Mouse (Mus musculus) liver, embryonic 13.5 days (tissue): Measurements from ENCODE around the gene Ebf1. TPM values are rescaled to one million over a fixed set of nuclear protein-coding genes. Genes with fewer than 3 reads are reported as not detected.

Experiments
- ATAC-seq: fragments of 200-750 bp; cut with Nextera tagmentation; 2 replicates; pipeline ENCODE4 v1.8.0; 2017; ENCODE audit warnings: low read depth, mild to moderate bottlenecking, moderate number of reproducible peaks, moderate library complexity
- DNase-seq: peaks from one replicate; pipeline ENCODE4 v3.0.0; 2022
- H3K27ac ChIP-seq: fragments of 300-500 bp; sonication (generic); 2 replicates; pipeline ENCODE4 v1.5.1; 2015; ENCODE audit warnings: moderate library complexity, mild to moderate bottlenecking, inconsistent platforms
- H3K27me3 ChIP-seq: fragments of 300-500 bp; sonication (generic); 2 replicates; pipeline ENCODE4 v1.6.1; 2015; ENCODE audit warnings: mild to moderate bottlenecking, inconsistent platforms
- H3K36me3 ChIP-seq: fragments of 300-500 bp; sonication (generic); 2 replicates; pipeline ENCODE4 v1.6.1; 2015; ENCODE audit warnings: mild to moderate bottlenecking, inconsistent platforms
- H3K4me1 ChIP-seq: fragments of 300-500 bp; sonication (generic); replicated peaks from 2 replicates; pipeline ENCODE4 v1.6.1; 2015; ENCODE audit warnings: inconsistent platforms
- H3K4me2 ChIP-seq: fragments of 300-500 bp; sonication (generic); 2 replicates; pipeline ENCODE4 v1.6.1; 2015; ENCODE audit warnings: inconsistent platforms, mild to moderate bottlenecking, moderate library complexity
- H3K4me3 ChIP-seq: fragments of 300-500 bp; sonication (generic); replicated peaks from 2 replicates; pipeline ENCODE4 v1.5.1; 2015; ENCODE audit warnings: mild to moderate bottlenecking, inconsistent platforms
- H3K9ac ChIP-seq: fragments of 300-500 bp; sonication (generic); 2 replicates; pipeline ENCODE4 v1.6.1; 2015; ENCODE audit warnings: mild to moderate bottlenecking, inconsistent platforms
- H3K9me3 ChIP-seq: fragments of 300-500 bp; sonication (generic); replicated peaks from 2 replicates; pipeline ENCODE4 v1.6.1; 2016; ENCODE audit warnings: inconsistent platforms
- WGBS: fragments of 180-500 bp; shearing (Covaris S2); methylation state at CpG from one replicate; pipeline ENCODE4 v1.1.7; 2015; ENCODE audit not compliant: insufficient replicate concordance; 5-methylcytosine and 5-hydroxymethylcytosine counted together
- polyA plus RNA-seq: library from polyadenylated mRNA; unstranded; fragments of >200 nt; fragmentation: Nextera tagmentation; extraction: Ambion mirVana; gene quantifications from 2 replicates; pipeline ENCODE4 v1.2.1, GENCODE M21; 2015

Ebf1 gene
- polyA plus RNA-seq, 1 experiment from 2014 or later = 0.31 TPM

DNA sequence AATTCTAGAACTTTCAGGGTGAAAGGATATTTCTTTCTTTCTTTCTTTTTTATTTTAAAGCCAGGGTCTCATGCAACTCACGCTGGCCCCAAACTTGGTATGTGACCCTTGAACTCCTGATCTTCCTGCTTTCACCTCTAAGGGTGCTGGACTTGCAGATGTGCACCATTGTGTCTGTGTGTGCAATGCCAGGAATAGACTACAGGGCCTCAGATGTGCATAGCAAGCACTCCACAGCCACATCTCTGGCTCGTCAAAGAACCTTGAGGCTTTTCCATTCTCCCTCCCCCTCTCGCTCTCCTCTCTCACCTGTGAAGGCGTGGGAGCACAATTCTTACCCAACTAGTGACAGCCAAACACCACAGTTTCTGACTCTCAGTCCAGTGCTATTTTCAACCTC, 137.2 kb downstream of the Ebf1 start:
- H3K27ac ChIP-seq = no peak overlapping the region
- H3K4me1 ChIP-seq = no peaks in the 10 kb centered on the region
- 57% methylated on average over 4 of the region's 4 CpGs for WGBS
- H3K9me3 ChIP-seq = no peaks in the 10 kb centered on the region
- no peak overlapping the region for H3K4me3 ChIP-seq
- no peak overlapping the region for H3K9ac ChIP-seq
- no peak for DNase-seq
- no peak overlapping the region for H3K4me2 ChIP-seq
- no peaks in the 10 kb centered on the region for H3K27me3 ChIP-seq
- no peaks in the 10 kb centered on the region for H3K36me3 ChIP-seq
- ATAC-seq = no peak

DNA sequence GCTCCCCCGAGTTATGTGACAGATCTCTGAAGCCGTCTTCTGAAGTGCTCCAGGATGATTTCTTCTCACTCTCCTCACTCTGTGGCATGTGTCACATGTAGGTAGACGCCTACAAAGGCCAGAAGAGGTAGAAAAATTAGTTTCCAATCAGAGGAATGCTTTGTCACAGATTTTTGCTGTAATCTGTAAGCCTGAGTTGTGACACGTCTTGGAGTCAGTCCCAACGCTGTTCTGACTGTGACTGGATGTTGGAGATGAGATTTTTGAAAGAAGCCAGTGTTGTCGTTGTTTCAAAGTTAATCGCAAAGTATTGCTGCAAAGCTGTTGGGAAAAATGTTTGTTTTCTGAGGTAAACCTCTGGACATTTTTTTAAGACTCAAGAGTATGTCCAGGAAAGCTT, 139.2 kb downstream of the Ebf1 start:
- Histone ChIP-seq H3K27me3 (no peaks in the 10 kb centered on the region), H3K27ac (no peak overlapping the region), H3K36me3 (no peaks in the 10 kb centered on the region), H3K4me1 (no peaks in the 10 kb centered on the region), H3K4me3 (no peak overlapping the region), H3K4me2 (no peak overlapping the region), H3K9ac (no peak overlapping the region), H3K9me3 (no peaks in the 10 kb centered on the region)
- no peak for DNase-seq
- WGBS = 59% methylated on average over 7 of the region's 7 CpGs
- ATAC-seq = no peak

DNA sequence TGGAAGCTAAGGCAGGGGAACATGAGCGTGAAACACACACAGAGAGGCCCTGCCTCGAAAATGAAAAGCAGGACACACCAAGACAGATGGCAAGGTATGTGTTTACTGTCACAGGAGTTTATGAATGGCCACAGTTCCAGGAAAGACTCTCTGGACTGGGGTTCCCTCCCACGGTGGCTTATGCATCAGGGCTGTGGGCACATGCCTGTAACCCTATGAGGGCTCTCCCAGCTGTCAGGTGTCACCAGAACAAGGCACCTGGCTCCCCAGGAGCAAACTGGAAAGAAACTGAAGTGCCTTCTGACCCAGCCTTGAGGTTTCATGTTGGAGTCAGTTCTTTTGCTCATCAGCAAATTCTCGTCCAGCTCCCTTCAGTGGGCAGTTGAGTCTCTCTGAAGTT, 141.7 kb downstream of the Ebf1 start:
- 53% methylated on average over 4 of the region's 4 CpGs for WGBS

DNA sequence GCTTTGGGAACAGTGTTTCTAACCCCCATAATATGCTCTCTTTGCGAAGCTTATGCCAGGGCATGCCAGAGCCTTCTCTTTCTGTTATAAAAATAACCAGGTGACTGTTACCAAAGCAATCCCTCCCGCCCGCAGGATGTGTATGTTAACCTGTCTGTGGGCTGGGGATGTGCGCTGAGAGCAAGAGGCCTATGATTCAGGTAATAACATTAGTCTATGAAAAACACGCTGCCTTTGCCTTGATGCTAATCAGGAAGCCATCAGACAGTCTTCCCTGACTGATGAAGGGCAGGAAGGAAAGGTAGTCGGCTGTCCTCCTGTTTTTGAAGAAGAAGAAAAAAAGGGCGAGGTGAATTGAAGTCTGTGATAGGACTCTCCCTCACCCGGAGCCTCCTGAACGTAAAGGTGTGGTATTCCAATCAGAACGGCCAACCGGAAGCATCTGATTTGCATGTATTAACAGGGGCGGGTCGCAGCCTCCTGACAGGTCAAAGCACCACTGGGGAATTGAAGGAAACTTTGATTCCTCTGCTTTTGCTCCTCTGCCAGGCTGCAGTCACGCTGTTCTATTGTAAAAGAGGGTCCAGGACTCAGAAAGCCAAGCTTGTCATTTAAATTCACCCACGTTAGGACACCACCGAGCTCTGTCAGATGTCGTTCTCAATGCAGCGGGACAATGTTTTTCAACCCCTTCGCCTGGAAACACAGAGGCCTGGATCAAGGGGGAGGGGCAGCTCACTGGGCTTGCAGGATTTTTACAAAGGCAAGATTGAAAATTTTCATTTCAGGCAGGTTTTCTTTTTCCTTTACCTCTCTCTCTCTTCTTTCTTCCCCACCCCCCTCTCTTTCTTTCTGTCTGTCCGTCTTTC, 144.2 kb downstream of the Ebf1 start:
- H3K4me3 ChIP-seq = no peak overlapping the region
- ATAC-seq (no peak), DNase-seq (no peak)
- no peaks in the 10 kb centered on the region for H3K36me3 ChIP-seq
- WGBS = 12% methylated on average over 20 of the region's 20 CpGs
- H3K9me3 ChIP-seq = no peaks in the 10 kb centered on the region
- H3K27ac ChIP-seq = no peak overlapping the region
- no peaks in the 10 kb centered on the region for H3K27me3 ChIP-seq
- peak overlapping the region; percentile 24; the same call in 1 of the 2 replicates for H3K4me2 ChIP-seq
- no peak overlapping the region for H3K9ac ChIP-seq
- no peaks in the 10 kb centered on the region for H3K4me1 ChIP-seq

More for the DNA sequence above, 141.7 kb downstream of the Ebf1 start:
- Histone ChIP-seq H3K9ac (no peak overlapping the region), H3K36me3 (no peaks in the 10 kb centered on the region), H3K4me2 (no peak overlapping the region), H3K4me1 (no peaks in the 10 kb centered on the region), H3K4me3 (no peak overlapping the region), H3K27ac (no peak overlapping the region), H3K27me3 (no peaks in the 10 kb centered on the region), H3K9me3 (no peaks in the 10 kb centered on the region)
- DNase-seq (no peak), ATAC-seq (no peak)

DNA sequence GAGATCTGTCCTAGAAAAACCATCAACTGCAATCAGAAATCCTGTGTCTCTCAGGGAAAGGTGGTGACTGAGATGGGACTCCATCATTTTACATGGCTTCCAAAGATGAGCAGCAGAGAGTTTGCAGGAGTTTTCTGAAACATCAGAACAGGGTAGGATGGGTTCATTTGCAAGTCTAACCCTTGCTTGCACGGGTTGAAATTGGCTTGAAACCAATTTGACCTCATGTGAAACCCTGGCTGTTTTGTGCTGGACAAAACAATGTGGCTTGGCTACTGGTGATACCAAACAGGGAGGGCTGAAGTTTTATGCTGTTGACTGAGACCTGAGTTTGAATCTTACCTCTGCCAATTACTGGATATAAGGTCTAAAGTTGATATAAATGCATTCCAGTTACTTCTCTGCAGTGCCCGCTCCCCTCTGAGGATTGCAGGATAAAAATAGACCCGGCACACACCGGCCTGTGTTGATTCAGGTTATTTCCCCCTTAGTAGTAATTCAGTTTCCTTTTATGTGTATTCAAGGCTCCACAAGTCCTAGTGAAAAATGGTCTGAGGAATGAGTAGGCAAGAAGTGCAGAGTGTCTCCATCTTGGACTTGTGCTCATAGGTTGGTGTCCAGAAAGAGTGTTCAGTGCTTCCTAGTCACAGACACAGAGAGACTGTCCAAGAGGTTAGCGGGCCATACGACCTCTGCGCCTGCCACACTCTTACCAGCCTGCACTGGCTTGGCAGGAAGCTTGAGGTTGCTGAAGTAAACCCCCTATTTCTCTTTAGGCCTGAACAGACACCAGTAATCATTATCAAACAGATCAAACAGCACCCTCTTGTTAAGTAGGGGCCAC, 147.1 kb downstream of the Ebf1 start:
- Histone ChIP-seq H3K9ac (no peak overlapping the region), H3K27me3 (no peaks in the 10 kb centered on the region), H3K27ac (no peak overlapping the region), H3K36me3 (no peaks in the 10 kb centered on the region), H3K4me3 (no peak overlapping the region), H3K4me1 (no peaks in the 10 kb centered on the region), H3K9me3 (no peaks in the 10 kb centered on the region), H3K4me2 (no peak overlapping the region)
- no peak for DNase-seq
- WGBS = 55% methylated on average over 7 of the region's 7 CpGs
- no peak for ATAC-seq

DNA sequence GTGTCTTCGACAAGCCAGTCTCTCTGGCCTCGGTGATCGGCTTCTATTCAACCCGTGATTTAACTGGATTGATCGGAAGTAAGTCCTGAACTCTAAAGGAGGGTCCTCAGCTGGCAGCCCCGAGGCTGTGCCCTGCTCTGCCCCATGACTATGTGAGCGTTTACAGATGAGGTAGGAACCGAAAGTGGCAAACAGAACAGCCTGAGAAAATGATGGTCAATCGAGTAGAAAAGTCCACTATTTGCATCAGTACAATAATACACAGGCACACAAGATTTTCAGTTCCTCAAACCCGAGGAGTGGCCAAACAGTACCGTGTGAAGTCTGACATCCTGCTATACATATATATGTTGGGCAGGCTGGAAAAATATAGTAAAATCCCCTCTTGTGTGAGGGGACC, 147.9 kb downstream of the Ebf1 start:
- Histone ChIP-seq H3K9ac (no peak overlapping the region), H3K4me3 (no peak overlapping the region), H3K27me3 (no peaks in the 10 kb centered on the region), H3K4me1 (no peaks in the 10 kb centered on the region), H3K4me2 (no peak overlapping the region), H3K9me3 (no peaks in the 10 kb centered on the region), H3K27ac (no peak overlapping the region), H3K36me3 (no peaks in the 10 kb centered on the region)
- ATAC-seq (no peak), DNase-seq (no peak)
- 59% methylated on average over 11 of the region's 11 CpGs for WGBS

DNA sequence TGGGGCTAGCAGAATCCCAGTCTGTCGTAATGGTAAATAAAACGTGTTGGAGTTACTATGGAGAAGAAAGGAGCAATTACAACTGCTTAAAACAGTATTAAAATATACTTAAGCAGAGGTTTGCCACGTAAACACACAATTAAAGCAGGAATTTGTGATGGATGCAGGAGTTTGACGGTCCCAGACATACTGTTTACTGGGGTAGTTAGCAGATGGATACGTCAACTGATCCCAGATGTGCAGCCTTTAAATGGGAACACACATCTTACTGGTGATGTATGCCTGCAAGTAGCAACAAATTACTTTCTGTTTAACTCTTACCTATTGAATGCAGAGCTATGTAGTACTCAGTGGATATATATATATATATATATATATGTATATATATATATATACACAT, 149.1 kb downstream of the Ebf1 start:
- Histone ChIP-seq H3K27ac (no peak overlapping the region), H3K36me3 (no peaks in the 10 kb centered on the region), H3K4me3 (no peak overlapping the region), H3K27me3 (no peaks in the 10 kb centered on the region), H3K9me3 (no peaks in the 10 kb centered on the region), H3K9ac (no peak overlapping the region), H3K4me1 (no peaks in the 10 kb centered on the region), H3K4me2 (no peak overlapping the region)
- 53% methylated on average over 5 of the region's 5 CpGs for WGBS
- no peak for ATAC-seq
- DNase-seq = no peak

DNA sequence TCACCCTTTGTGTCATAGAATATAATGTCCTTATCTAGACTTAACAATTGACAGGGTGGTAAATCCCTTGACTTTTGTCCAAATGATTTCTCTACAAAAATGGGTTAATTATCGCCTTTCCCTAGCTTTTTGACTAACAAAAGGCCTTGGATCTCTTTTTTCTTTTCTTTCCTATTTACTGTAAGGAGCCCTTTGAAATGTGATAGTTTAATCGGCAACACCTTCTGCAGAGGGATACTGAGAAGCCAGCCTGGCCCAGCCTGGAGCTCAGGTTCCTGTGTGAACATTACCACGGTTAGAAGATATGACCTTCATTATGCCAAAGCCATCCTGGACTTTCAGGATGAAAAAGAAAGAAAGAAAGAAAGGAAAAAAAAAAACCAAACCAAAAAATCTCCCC, 150.2 kb downstream of the Ebf1 start:
- WGBS = 29% methylated on average over 3 of the region's 3 CpGs
- Histone ChIP-seq H3K27me3 (no peaks in the 10 kb centered on the region), H3K27ac (no peak overlapping the region), H3K4me3 (no peak overlapping the region), H3K9ac (no peak overlapping the region), H3K4me1 (no peaks in the 10 kb centered on the region), H3K4me2 (no peak overlapping the region), H3K36me3 (no peaks in the 10 kb centered on the region), H3K9me3 (no peaks in the 10 kb centered on the region)
- no peak for ATAC-seq
- no peak for DNase-seq

DNA sequence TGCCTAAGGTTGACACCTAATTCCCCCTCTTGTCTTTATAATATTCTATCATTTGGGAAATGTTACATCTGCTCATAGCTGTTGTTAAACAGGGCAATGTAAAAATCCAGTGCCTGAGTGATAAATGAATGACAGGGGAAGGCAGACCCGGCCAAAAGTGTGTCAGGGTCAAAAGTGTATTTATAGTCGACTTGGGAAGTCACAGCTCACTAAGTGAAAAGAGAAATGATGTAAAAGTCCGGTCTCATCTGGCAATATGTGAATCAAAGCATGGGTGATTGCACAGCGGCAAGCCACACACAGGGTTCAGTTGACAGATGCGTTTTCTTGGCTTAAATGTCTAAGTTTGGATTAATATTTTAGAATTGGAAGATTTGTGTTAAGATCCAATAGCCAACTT, 151.2 kb downstream of the Ebf1 start:
- DNase-seq = no peak

DNA sequence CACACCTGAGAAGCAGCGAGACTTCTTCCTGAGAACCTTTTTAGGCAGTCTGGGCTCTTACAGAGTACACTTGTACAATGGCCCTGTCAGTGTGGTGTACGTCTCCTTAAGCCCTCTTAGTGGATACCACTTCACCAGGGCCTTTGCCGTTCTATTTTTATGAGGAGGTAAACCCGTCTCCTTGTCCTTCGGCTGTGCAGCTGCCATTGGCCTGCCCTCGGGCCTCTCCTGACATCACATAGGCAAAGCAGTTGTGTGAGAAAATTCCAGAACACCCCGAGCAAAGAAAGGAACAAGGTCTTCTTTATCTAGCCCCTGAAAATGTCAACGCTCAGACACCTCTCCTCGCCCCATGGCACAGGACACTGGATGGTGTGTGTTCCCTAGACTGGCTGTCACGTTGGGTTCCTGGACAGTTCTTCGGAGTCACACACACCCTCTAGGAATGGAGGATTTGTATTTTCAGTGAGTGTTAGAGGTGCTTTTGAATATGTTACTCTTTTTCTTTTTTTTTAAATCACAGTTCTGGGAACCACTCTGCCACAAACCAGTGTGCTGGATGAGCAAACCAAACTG, 154.0 kb downstream of the Ebf1 start:
- H3K4me3 ChIP-seq = no peak overlapping the region
- H3K9ac ChIP-seq = no peak overlapping the region
- DNase-seq (no peak), ATAC-seq (no peak)
- no peaks in the 10 kb centered on the region for H3K9me3 ChIP-seq
- H3K27ac ChIP-seq = no peak overlapping the region
- no peaks in the 10 kb centered on the region for H3K27me3 ChIP-seq
- no peaks in the 10 kb centered on the region for H3K36me3 ChIP-seq
- H3K4me2 ChIP-seq = no peak overlapping the region
- 63% methylated on average over 11 of the region's 11 CpGs for WGBS
- no peaks in the 10 kb centered on the region for H3K4me1 ChIP-seq

More for the DNA sequence above, 151.2 kb downstream of the Ebf1 start:
- H3K9ac ChIP-seq = no peak overlapping the region
- no peaks in the 10 kb centered on the region for H3K4me1 ChIP-seq
- ATAC-seq = no peak
- no peak overlapping the region for H3K27ac ChIP-seq
- no peaks in the 10 kb centered on the region for H3K36me3 ChIP-seq
- H3K4me3 ChIP-seq = no peak overlapping the region
- no peaks in the 10 kb centered on the region for H3K27me3 ChIP-seq
- no peaks in the 10 kb centered on the region for H3K9me3 ChIP-seq
- no peak overlapping the region for H3K4me2 ChIP-seq
- 53% methylated on average over 5 of the region's 5 CpGs for WGBS

DNA sequence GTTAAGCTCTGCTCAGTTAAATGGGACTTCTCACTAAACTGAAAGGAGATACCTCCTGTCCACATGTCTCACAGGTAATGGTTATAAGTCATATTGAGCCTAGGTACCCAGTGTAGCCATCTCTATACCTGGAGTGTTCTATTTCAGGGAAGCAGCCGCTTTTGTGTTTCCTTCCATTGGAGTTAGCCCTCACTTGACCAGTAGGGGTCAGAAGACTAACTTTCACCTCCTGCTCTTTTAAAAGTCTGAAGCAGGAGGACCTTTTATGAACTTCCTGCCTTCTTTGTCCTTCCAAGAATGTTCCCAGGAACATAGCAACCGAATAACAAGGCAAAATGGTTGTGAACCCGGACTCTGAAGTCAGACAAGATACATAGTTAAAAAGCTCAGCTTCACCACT, 157.3 kb downstream of the Ebf1 start:
- Histone ChIP-seq H3K36me3 (no peaks in the 10 kb centered on the region), H3K9ac (no peak overlapping the region), H3K27me3 (no peaks in the 10 kb centered on the region), H3K27ac (no peak overlapping the region), H3K4me3 (no peak overlapping the region), H3K4me2 (no peak overlapping the region), H3K9me3 (no peaks in the 10 kb centered on the region), H3K4me1 (no peaks in the 10 kb centered on the region)
- DNase-seq (no peak), ATAC-seq (no peak)
- WGBS = 33% methylated on average over 3 of the region's 3 CpGs
